Mouse (Mus musculus) heart, postnatal 36 days (tissue): ENCODE results near the gene Olfr1290. TPM values are rescaled to one million over a fixed set of nuclear protein-coding genes. Genes with fewer than 3 reads are reported as not detected.

Experiments
- DNase-seq, 2 experiments: peaks; one replicate each; pipeline ENCODE4 v3.0.0; 2021 to 2022
- intact Hi-C: fragments of 180-260 bp; cut with DNase I; formaldehyde crosslinking; loops from one replicate; pipeline ENCODE4 v1.15.1; 2025
- total RNA-seq, 2 experiments: library from RNA; stranded (reverse); gene quantifications; 2 replicates each; pipeline ENCODE4 v1.2.3; 2021

Gene Olfr1290
- total RNA-seq: not detected

DNA sequence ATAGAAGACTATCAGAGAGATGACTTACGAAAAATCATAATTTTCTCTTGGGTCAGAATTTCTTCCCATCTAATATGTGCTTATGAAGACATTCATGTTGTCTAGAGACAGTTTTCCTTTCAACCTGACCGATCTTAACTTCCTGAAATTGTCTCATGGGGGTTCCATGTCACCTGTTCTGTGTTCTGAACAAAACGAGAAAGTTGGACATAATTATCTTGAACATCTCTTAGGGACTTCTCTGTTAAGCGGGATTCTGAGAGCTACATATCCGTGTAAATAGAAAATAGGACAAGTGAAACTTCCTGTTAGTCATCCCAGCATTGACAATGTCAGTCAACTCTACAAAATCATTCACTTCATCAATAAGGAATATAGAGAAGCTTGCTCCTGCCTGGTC lies at the start of gene Olfr1290:
TSS of gene Olfr1290 (minus strand) at position 101 of the 400 bp plus-strand sequence.
- no peak for DNase-seq
- intact Hi-C loops: no loop called here

DNA sequence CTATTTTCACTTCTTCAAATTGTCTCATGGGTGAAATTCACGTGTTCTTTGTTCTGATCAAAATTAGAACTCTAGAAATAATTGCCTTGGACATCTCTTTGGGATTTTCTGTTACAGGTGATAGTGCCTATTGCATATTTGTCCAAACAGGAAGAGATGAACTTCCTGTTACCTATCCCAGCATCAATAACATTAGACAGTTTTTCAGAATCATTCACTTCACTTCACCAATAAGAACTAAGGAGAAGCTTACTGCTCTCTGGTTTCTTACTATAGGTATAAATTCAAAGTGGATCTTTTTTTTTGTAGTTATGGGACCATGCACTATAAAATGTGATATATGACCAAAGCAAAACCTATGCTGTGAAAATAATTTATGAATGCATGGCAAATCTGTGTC lies 46.6 kb upstream of the Olfr1290 start, which contains the start of gene Olfr1294:
TSS of gene Olfr1294 (minus strand) at position 101 of the 400 bp plus-strand sequence.
- intact Hi-C loops: no loop called here
- no peak for DNase-seq

DNA sequence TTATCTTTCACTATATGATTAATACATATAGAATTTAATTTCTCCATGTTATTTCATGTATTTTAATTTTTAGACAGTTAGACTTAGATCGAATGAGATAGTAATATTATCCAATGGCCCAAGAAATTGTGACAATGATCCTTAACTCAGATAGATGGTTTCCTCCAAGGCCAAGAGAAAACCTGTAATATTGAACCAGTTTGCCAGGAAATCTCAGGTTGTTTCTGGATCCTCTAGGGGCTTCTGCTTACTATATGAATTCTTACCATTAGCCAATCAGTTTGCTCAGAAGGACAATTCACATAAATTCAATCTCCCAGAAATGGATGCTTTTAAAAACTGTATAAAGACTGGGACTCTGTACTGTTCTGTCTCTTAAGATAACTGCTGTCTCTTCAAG lies 31.3 kb upstream of the Olfr1290 start, which contains the start of gene Olfr1293-ps:
TSS of gene Olfr1293-ps (plus strand) at position 301 of the 400 bp plus-strand sequence.
- no peak for DNase-seq
- intact Hi-C loops: no loop called here

DNA sequence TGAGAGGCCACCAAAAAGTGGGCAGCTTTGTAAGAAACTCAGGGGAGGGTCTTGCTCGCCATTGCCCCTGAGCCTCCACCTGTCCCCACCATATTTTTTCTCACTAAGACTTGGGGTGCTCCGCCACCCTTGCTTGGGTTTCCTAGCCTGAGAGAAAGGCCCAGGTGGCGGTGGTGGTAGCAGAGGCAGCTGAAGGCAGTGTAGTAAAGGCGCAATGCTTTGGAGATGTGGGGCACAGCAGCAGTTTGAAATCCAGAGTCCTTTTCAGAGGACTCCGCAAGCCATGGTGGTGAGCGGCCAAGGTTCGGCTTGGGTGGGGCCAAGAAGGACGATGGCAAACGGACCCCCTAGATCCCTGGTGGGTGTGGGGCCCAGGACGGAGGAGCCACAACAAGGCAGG lies 23.8 kb upstream of the Olfr1290 start:
- DNase-seq: no peak
- intact Hi-C loops: no loop called here

DNA sequence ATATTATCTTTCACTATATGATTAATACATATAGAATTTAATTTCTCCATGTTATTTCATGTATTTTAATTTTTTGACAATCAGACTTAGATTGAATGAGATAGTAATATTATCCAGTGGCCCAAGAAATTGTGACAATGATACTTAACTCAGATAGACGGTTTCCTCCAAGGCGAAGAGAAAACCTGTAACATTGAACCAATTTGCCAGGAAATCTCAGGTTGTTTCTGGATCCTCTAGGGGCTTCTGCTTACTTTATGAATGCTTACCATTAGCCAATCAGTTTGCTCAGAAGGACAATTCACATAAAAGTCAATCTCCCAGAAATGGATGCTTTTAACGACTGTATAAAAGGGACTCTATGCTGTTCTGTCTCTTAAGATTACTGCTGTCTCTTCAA lies 3.3 kb upstream of the Olfr1290 start, which contains the start of gene Olfr1291-ps1:
TSS of gene Olfr1291-ps1 (plus strand) at position 301 of the 400 bp plus-strand sequence.
- intact Hi-C loops: no loop called here
- no peak for DNase-seq

DNA sequence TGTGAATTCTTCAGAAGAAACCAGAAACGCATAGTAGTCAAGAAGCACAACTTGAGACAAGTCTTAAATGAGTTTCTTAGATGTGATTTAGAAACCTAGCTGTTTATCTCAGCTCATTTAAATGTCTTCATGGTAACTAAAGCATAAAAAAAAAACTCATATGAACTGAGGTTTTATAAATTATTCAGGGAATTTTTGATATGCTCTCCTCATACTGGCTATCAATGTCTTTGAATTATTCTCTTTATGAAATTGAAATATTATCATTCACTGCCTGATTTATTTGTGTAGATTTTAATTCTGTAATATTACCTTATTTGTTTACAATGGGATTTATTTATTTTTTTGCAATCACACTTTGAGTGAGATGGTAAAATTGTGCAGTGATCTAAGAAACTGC lies 13.1 kb downstream of the Olfr1290 start, which contains the start of gene Olfr1289:
TSS of gene Olfr1289 (plus strand) at position 301 of the 400 bp plus-strand sequence.
- intact Hi-C loops: no loop called here
- DNase-seq: no peak

DNA sequence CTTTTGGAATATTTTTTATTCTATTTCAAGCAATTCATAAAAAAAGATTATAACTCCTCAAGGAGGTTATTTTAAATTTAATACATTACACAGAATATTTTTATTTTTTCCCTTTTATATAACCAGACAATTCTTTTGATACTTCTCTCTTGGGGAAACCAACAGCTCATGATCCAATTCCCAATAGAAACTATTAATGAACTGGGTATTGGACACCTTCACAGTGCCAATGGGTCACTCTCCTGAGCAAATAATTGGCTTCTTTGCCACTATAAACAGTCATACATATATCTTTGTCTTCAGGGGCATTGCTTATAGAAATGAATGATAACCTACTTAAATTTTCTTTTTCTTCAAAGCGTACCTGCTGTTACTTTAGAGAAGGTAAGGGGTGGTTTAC lies 19.8 kb downstream of the Olfr1290 start, which contains the start of gene Olfr1288:
TSS of gene Olfr1288 (plus strand) at position 301 of the 400 bp plus-strand sequence.
- intact Hi-C loops: no loop called here
- no peak for DNase-seq

DNA sequence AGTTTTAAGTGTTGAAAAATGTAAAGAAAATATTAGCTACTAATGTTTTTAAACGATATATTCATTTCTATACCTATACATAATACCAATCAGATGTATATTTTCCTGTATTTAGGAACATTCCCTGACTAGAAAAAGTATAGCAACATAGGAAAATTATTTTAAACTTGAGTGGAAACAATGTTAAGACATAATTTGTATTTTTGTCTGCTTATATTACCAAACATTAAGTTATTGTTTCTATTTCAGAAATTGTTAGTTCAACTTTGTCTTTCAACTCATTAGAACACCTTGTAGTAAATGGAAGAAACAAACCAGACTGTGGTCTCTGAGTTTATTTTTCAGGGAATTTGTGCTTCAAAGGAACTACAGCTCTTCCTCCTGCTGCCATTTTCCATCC lies 44.8 kb downstream of the Olfr1290 start, which contains the start of gene Olfr1287:
TSS of gene Olfr1287 (plus strand) at position 301 of the 400 bp plus-strand sequence.
- intact Hi-C loops: no loop called here
- no peak for DNase-seq

Other genes starting within 250 kb of the Olfr1290 start
- not detected for gene Olfr1276, start 239.3 kb downstream of the Olfr1290 start, total RNA-seq
- gene Olfr1277, start 219.7 kb downstream of the Olfr1290 start, total RNA-seq: not detected
- not detected for gene Olfr1278, start 203.7 kb downstream of the Olfr1290 start, total RNA-seq
- not detected for gene Olfr1279, start 193.2 kb downstream of the Olfr1290 start, total RNA-seq
- gene Olfr1280, start 179.8 kb downstream of the Olfr1290 start, total RNA-seq: not detected
- gene Olfr1281, start 167.3 kb downstream of the Olfr1290 start, total RNA-seq: not detected
- not detected for gene Olfr1282, start 157.8 kb downstream of the Olfr1290 start, total RNA-seq
- gene Olfr1283, start 127.0 kb downstream of the Olfr1290 start, total RNA-seq: not detected
- gene Olfr1284, start 118.3 kb downstream of the Olfr1290 start, total RNA-seq: not detected
- not detected for gene Olfr1286, start 70.7 kb downstream of the Olfr1290 start, total RNA-seq
- not detected for gene Olfr1287, start 44.7 kb downstream of the Olfr1290 start, total RNA-seq
- gene Olfr1288, start 19.7 kb downstream of the Olfr1290 start, total RNA-seq: not detected
- not detected for gene Olfr1289, start 13.0 kb downstream of the Olfr1290 start, total RNA-seq
- gene Olfr1291-ps1, start 3.4 kb upstream of the Olfr1290 start, total RNA-seq: not detected
- not detected for gene Olfr1293-ps, start 31.4 kb upstream of the Olfr1290 start, total RNA-seq
- not detected for gene Olfr1294, start 46.5 kb upstream of the Olfr1290 start, total RNA-seq
- not detected for gene Olfr1295, start 75.9 kb upstream of the Olfr1290 start, total RNA-seq
- not detected for gene Olfr1297, start 132.7 kb upstream of the Olfr1290 start, total RNA-seq
- not detected for gene Olfr1298, start 155.4 kb upstream of the Olfr1290 start, total RNA-seq
- not detected for gene Olfr1299, start 167.6 kb upstream of the Olfr1290 start, total RNA-seq